Mouse (Mus musculus): ENCODE measurements around the gene Arpin.

DNA sequence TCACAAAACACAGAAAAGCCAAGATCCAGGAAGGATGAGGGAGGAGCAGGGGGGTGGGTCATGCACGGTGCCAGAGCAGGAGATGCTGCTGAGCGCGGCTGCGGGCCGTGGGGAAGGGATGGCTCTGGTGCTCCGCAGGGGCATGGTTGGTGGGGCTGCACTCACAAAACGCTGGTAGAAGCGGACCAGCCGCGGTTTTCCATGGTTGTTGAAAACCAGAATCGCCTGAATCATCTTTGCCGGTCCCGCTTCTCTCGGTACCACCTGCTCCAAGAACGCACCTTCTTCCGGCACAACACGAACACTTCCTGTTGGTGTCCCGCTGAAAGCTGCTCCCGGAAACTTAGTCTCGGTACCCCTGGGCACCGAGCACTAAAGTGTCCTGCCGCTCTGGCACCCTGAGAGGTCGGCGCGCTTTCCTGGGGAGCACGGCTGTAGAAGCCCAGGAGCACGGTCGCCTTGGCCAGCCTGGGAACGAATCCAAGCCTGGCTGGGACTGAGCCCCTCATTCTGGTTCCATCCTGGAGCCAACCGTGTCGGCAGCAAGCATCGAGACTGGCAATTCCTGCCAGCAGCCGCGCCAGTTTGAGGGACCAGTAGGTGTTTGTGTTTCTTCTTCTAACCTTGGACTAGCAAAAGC lies 14.7 kb downstream of the Arpin start, which contains the start of gene Ap3s2:
- TF ChIP-seq CTCF (IDR thresholded peaks at IDR 0.05; ENCODE audit: low read depth) (no peak), EP300 (IDR thresholded peaks at IDR 0.05; ENCODE audit: low read depth) (no peak)
